Mouse (Mus musculus) Patski (cell line): ENCODE results near the gene Mtor. TPM values are rescaled to one million over a fixed set of nuclear protein-coding genes. Genes with fewer than 3 reads are reported as not detected.

ENCODE experiments used
- ATAC-seq: fragments of 100-300 bp; one replicate; pipeline ENCODE4 v1.8.0; 2021
- CTCF ChIA-PET: fragments of 350-600 bp; sonication (Branson Sonifier 250); formaldehyde crosslinking; loops from one replicate; lab custom pipeline; 2022; ENCODE audit warnings: inconsistent platforms; lab: Charles Lee
- POLR2A ChIA-PET: fragments of 350-600 bp; sonication (Branson Sonifier 250); formaldehyde crosslinking; loops from one replicate; lab custom pipeline; 2022; ENCODE audit warnings: antibody characterized with exemption, inconsistent platforms; lab: Charles Lee
- DNase-seq: peaks from one replicate; pipeline ENCODE4 v3.0.0-alpha.2; 2011; ENCODE audit warnings: low read depth, low spot score
- H3K27me3 ChIP-seq: fragments of 371-371 bp; one replicate; pipeline ENCODE4 v1.5.1; 2021
- CTCF ChIP-seq: fragments of 100-300 bp; IDR thresholded peaks from one replicate; pipeline ENCODE4 v1.5.1; 2021
- in situ Hi-C: fragments of 300-500 bp; cut with MboI; formaldehyde crosslinking; loops from 3 replicates; pipeline ENCODE4 v1.11.1; 2018; ENCODE audit warnings: low pct_unique_long_range_greater_than_20kb, mixed read lengths
- polyA plus RNA-seq: library from polyadenylated mRNA; unstranded; gene quantifications from one replicate; pipeline ENCODE4 v1.2.3, GENCODE M21; 2021

Gene Mtor
- polyA plus RNA-seq, 1 experiment from 2014 or later: 33.7 TPM

DNA sequence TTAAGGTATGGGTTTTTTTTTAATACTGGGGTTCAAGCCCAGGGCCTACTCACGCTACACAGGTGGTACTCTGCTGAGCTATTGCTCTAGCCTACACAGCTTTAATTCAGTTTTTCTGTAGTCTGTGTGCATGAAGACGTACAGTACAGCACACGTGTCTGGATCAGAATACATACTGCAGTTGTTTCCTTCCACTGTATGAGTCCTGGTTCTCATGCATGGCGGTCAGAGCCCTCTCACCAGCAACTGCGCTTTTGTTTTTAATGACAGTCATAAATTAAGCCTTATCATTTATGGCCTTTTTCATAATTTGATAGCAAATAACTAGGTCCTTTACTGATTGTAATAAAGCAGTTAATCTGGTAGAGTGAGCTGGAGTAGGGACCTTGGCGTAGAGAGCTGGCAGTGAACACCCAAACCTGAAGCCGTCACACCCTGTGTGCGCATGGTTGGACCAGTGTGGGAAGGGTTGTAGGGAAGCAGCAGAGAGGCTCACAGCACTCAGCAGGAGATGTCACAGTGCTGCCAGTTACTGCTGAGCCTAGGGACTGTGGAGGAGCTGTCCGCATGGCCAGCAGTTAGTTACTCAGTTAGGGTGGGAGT, 122.4 kb downstream of the Mtor start:
- no peaks in the 10 kb centered on the region for H3K27me3 ChIP-seq
- in situ Hi-C loops: no loop called here
- TF ChIP-seq CTCF: no peak
- CTCF ChIA-PET: interaction anchor here (1.4 kb wide), 1 partner anchor 23 kb away, joined by 3 read pairs; no protein-coding TSS in a partner anchor
- DNase-seq (no peak), ATAC-seq (no peak)
- POLR2A ChIA-PET: no interaction called here

DNA sequence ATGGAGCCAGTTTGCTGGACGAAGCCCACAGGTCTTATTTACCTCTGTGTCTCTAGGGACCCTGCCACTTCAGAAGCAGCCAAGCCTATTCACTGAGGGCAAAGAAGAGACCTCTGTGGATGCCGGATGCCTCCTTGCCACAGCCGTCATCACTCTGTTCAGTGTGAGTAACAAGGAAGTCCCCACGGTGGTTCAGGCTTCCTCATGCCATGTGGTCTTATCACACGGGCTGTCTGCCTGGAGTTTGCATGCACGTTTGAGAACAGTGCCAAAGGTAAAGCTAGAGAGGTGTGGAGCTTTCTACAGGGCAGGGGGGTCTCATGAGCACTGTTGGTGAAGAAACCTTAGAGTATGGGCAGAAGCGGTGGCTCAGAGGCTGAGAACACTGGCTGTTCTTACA, 124.8 kb downstream of the Mtor start:
- in situ Hi-C loops: no loop called here
- no peak for TF ChIP-seq CTCF
- POLR2A ChIA-PET: interaction anchor here (0.6 kb wide), 1 partner anchor 15 kb away, joined by 3 read pairs; the partner anchor contains the start of gene Exosc10
- CTCF ChIA-PET: no interaction called here
- no peaks in the 10 kb centered on the region for H3K27me3 ChIP-seq
- no peak for ATAC-seq
- DNase-seq: no peak

DNA sequence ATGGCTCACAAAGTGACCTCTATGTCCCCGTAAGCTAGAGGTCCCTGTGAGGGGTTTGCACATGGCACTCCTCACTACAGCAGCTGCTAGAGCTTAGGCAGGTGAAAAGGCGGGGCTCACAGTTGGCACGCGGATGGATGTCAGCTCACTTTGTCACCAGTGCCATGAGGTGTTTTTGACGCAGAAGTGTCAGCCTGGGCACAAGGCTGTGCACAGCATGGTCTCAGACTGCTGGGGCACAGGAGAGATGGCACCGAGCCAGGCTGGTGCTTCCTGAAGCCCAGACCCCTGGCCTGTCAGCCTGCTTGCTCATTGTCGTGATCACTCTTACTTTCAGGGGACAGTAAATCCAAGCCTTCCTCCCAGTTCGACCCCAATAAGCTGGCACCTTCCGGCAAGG, 132.4 kb downstream of the Mtor start:
- in situ Hi-C loops: no loop called here
- DNase-seq: no peak
- no peaks in the 10 kb centered on the region for H3K27me3 ChIP-seq
- no peak for ATAC-seq
- ChIA-PET POLR2A (no interaction called here), CTCF (interaction anchor here (1.0 kb wide), 1 partner anchor 11 kb away, joined by 4 read pairs; no protein-coding TSS in a partner anchor)
- TF ChIP-seq CTCF: no peak

DNA sequence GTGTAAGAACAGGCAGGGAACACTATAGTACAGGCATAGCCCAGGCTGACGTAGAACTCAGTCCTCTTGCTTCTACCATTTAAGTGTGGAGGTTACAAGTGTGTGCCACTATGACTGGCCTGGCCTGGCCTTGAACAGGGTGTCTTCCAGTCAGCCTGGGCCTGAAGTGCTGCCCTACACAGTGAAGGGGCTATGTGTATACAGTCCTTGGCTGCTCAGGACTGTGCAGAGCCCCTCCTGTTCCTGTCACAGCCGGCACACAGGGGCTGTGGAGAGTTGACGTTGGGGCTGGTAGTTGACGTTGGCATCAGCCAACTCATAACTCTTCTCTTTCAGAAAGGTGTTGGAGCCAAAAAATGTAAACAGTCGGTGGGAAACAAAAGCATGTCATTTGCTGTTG, 133.0 kb downstream of the Mtor start:
- no peak for TF ChIP-seq CTCF
- CTCF ChIA-PET: no interaction called here
- in situ Hi-C loops: no loop called here
- no peaks in the 10 kb centered on the region for H3K27me3 ChIP-seq
- DNase-seq (no peak), ATAC-seq (no peak)
- POLR2A ChIA-PET: no interaction called here

- ATAC-seq: no peak
- in situ Hi-C loops: no loop called here
- ChIA-PET CTCF (no interaction called here), POLR2A (no interaction called here)
- H3K27me3 ChIP-seq: no peaks in the 10 kb centered on the region
- no peak for TF ChIP-seq CTCF
- no peak for DNase-seq
Measured at GRCm38 (mm10) chr4:148583257-148583656, 134.8 kb downstream of the Mtor start.

DNA sequence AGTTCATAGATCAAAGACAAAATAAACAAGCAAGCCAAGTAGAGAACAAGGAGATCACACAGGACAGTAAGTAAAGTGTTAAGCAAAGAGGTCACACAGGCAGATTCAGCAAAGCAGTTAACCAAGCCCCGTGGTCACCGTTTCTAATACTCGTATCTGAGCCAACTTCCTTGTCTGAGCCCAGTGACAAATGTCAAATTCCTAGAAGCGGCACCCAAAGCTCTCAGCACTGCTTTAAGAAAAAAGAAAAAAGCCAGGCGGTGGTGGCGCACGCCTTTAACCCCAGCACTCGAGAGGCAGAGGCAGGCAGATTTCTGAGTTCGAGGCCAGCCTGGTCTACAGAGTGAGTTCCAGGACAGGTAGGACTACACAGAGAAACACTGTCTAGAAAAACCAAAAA, 138.2 kb downstream of the Mtor start:
- DNase-seq (no peak), ATAC-seq (no peak)
- no peak for TF ChIP-seq CTCF
- CTCF ChIA-PET: no interaction called here
- no peaks in the 10 kb centered on the region for H3K27me3 ChIP-seq
- in situ Hi-C loops: no loop called here
- POLR2A ChIA-PET: no interaction called here

- ChIA-PET CTCF (no interaction called here), POLR2A (no interaction called here)
- DNase-seq (no peak), ATAC-seq (no peak)
- no peaks in the 10 kb centered on the region for H3K27me3 ChIP-seq
- in situ Hi-C loops: no loop called here
- no peak for TF ChIP-seq CTCF
Measured at GRCm38 (mm10) chr4:148588793-148589192, 140.4 kb downstream of the Mtor start.

DNA sequence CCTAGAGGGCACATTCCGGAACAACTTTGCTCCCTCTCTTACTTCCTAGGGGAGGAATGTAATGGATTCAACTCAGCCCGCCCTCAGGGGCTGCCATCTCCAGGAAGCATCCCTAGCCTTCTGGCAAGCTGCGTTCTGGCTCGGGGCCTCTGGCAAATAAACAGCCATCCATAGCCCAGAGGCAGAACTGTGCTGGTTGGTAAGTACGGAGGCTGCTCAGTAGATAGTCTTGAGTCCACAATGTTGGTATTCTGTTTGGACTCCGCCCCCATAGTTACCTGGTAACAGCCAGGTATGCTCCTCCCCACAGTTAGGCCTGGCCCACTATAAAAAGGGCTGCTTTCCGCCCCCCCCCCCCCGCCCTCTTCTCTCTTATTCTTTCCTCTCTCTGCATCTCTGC, 141.2 kb downstream of the Mtor start:
- DNase-seq (no peak), ATAC-seq (no peak)
- TF ChIP-seq CTCF: no peak
- in situ Hi-C loops: no loop called here
- POLR2A ChIA-PET: no interaction called here
- no peaks in the 10 kb centered on the region for H3K27me3 ChIP-seq
- CTCF ChIA-PET: no interaction called here

DNA sequence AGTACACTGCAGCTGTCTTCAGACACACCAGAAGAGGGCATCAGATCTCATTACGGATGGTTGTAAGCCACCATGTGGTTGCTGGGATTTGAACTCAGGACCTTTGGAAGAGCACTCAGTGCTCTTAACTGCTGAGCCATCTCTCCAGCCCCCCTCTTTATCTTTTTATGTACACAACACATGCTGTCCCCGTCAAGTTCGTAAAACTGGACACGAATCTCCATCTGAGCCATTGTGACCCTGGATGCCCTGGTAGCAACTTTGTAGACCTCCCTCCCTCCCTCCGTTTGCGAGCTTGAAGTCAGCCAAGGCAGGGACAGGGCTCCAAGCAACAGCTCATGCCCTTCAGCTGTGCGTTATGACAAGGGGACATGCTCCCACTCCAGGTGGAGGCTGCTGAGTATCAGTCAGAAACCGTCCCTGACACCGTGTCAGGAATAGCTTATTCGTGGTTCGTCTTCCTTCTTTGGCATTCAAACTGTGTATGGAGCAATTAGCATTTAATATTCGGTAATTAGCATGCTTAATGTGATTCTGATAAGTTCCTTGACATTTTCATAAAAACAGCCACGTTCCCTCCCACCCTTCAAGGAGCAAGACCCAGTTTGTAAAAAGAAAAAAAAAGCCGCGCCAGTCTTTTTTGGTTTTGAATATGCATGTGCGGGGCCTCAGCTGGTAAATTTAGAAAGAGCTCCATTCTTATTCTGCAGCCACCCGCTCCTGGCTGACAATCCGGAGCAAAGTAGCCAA, 142.2 kb downstream of the Mtor start:
- DNase-seq (no peak), ATAC-seq (no peak)
- CTCF ChIA-PET: interaction anchor here (0.8 to 1.3 kb wide), 3 partner anchors 14 to 81 kb away, joined by 3 to 4 read pairs (median 4); no protein-coding TSS in a partner anchor
- TF ChIP-seq CTCF: no peak
- in situ Hi-C loops: no loop called here
- POLR2A ChIA-PET: no interaction called here
- no peaks in the 10 kb centered on the region for H3K27me3 ChIP-seq

DNA sequence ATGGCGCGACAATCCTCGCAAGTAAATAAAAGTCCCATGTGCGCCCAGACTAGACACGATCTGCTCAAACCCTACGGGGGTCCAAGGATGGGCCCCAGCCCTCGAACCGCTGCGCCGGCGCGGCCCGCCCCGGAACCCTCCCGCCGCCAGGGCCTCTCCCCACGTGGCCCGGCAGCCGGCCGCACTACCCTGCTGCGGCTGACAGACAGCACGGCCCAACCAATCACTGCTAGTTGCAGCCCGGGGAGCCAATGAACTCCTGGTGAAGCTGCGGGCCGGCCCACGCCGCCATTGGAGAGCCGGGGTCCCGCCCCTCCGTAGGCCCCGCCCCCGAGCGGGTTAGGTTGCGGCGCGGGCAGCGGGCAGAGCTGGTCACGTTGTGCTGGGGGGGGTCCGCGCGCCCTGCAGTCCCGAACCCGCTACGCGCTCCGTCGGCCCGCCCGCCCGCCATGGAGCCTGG, 142.8 kb downstream of the Mtor start, which contains the start of gene Srm:
Gene Srm (plus strand): TSS at position 333 of the 460 bp plus-strand sequence.
- DNase-seq (peak; percentile 75), ATAC-seq (peak; percentile 99)
- in situ Hi-C loops: no loop called here
- POLR2A ChIA-PET: no interaction called here
- TF ChIP-seq CTCF: no peak
- H3K27me3 ChIP-seq: no peaks in the 10 kb centered on the region
- CTCF ChIA-PET: interaction anchor here (0.8 to 1.3 kb wide), 4 partner anchors 14 to 82 kb away, joined by 3 to 4 read pairs (median 4); no protein-coding TSS in a partner anchor
